8 mouse cellular contexts compared by ENCODE assay signal in genomic region chr17:83866582-83866981, GRCm38 (mm10). TPM values are rescaled to one million over a fixed set of nuclear protein-coding genes. Genes with fewer than 3 reads are reported as not detected.
A peak's percentile ranks its signal among the peaks of the same experiment; 100 is the strongest.
DNase-seq lines count a peak whose midpoint lies in the region; ATAC-seq and TF ChIP-seq lines count a peak whose summit lies in the region.

No protein-coding gene starts in this region.

- no peak for TF ChIP-seq POLR2A in lung, adult 2 months (IDR thresholded peaks at IDR 0.05; ENCODE audit: borderline replicate concordance, extremely low read depth, low read depth, low read length)

- H3K9me3 ChIP-seq in forebrain, postnatal 0 days (ENCODE audit: low read length) = no peaks in the 10 kb centered on the region
- H3K9me3 ChIP-seq in forebrain, embryonic 13.5 days (replicated peaks) = no peaks in the 10 kb centered on the region

- H3K4me2 ChIP-seq in forebrain, postnatal 0 days (ENCODE audit: low read depth) = no peak overlapping the region
- no peak overlapping the region for H3K4me2 ChIP-seq in forebrain, embryonic 13.5 days

- no peak overlapping the region for H3K4me3 ChIP-seq in forebrain, postnatal 0 days (ENCODE audit: low read depth, low read length)
- H3K4me3 ChIP-seq in forebrain, embryonic 13.5 days = no peak overlapping the region
- H3K4me3 ChIP-seq in lung, adult 2 months (replicated peaks; ENCODE audit: extremely low read depth, low read depth, low read length) = no peak overlapping the region

- no peaks in the 10 kb centered on the region for H3K36me3 ChIP-seq in forebrain, postnatal 0 days (ENCODE audit: insufficient read depth)
- H3K36me3 ChIP-seq in forebrain, embryonic 13.5 days (ENCODE audit: poor library complexity, severe bottlenecking) = no peaks in the 10 kb centered on the region

- DNase-seq in forebrain, postnatal 0 days = peak; percentile 79
- no peak for DNase-seq in lung, adult 2 months
- no peak for DNase-seq in lung, postnatal 25 days (ENCODE audit: low spot score)
- DNase-seq in R1 (ENCODE audit: low read depth, low spot score) = peak; percentile 83
- DNase-seq in lung, postnatal 14 days = peak; percentile 21
- DNase-seq in spleen, postnatal 14 days (ENCODE audit: low spot score in 2 of 2) = no peak

- 12% methylated on average over 10 of the region's 10 CpGs for WGBS in forebrain, postnatal 0 days
- WGBS in forebrain, embryonic 13.5 days = 14% methylated on average over 10 of the region's 10 CpGs
- 22% methylated on average over 10 of the region's 10 CpGs for WGBS in lung, adult 2 months

- ATAC-seq in forebrain, postnatal 0 days = no peak
- ATAC-seq in forebrain, embryonic 13.5 days = no peak
- ATAC-seq in inflammation-experienced regulatory T-cells, adult 6 months = no peak

- peak; percentile 80 for TF ChIP-seq CTCF in forebrain, postnatal 0 days (IDR thresholded peaks at IDR 0.05; ENCODE audit: low read depth)
- peak; percentile 56 for TF ChIP-seq CTCF in lung, adult 2 months (IDR thresholded peaks at IDR 0.05; ENCODE audit: insufficient read depth, low read length)

- no peak overlapping the region for H3K27ac ChIP-seq in forebrain, postnatal 0 days (ENCODE audit: low read depth, low read length)
- no peak overlapping the region for H3K27ac ChIP-seq in forebrain, embryonic 13.5 days

- H3K4me1 ChIP-seq in forebrain, postnatal 0 days (ENCODE audit: insufficient read depth) = no peaks in the 10 kb centered on the region
- peaks cover 7% of the 10 kb centered on the region for H3K4me1 ChIP-seq in forebrain, embryonic 13.5 days
- no peaks in the 10 kb centered on the region for H3K4me1 ChIP-seq in lung, adult 2 months (ENCODE audit: control insufficient read depth, insufficient read depth, low read length)

- H3K27me3 ChIP-seq in forebrain, postnatal 0 days (ENCODE audit: insufficient read depth, low read length) = no peaks in the 10 kb centered on the region
- H3K27me3 ChIP-seq in forebrain, embryonic 13.5 days = peaks cover 3% of the 10 kb centered on the region; the same call in 1 of the 2 replicates

- H3K9ac ChIP-seq in forebrain, postnatal 0 days = no peak overlapping the region
- H3K9ac ChIP-seq in forebrain, embryonic 13.5 days = no peak overlapping the region

RNA-seq across cellular contexts. Expression of gene Haao, which starts 18.8 kb away (rescaled TPM):
- total RNA-seq in forebrain, postnatal 0 days (2014; rRNA removed) = not detected in 2 replicates
- not detected in 2 replicates for polyA plus RNA-seq in forebrain, postnatal 0 days (2015; fragmentation: Nextera tagmentation; extraction: Ambion mirVana)
- polyA plus RNA-seq in forebrain, embryonic 13.5 days (2015; fragmentation: Nextera tagmentation; extraction: Ambion mirVana) = 0.24 TPM in 1 of 2 replicates, not detected in the other
- 8.2 and 9.6 TPM in 2 replicates for polyA plus RNA-seq in lung, adult 2 months (2012; rRNA removed)
- polyA plus RNA-seq in inflammation-experienced regulatory T-cells, adult 6 months (2017; shearing (Covaris generic)) = 1 to 10 TPM in 2 of 3 experiments, under 1 TPM in 1; 0.89 to 4.4 (median 1.1) TPM

Comparison
In these comparisons a context has a peak if more than half of its experiments do, and no peak if none do; other contexts are left out.
1. DNase-seq: peak in forebrain, postnatal 0 days (single experiment), R1 (single experiment) and lung, postnatal 14 days (single experiment); none in lung, adult 2 months (single experiment), lung, postnatal 25 days (single experiment) and spleen, postnatal 14 days (0 of 2).